Mouse (Mus musculus) spleen, postnatal 14 days (tissue): Measurements from ENCODE around the gene Ifna16.

Source experiments
- DNase-seq, 2 experiments: peaks; one replicate each; pipeline ENCODE4 v3.0.0; 2021 to 2022; ENCODE audit warnings: low spot score in 2 of 2

Ifna16 gene

GRCm38 (mm10) chr4:88642526-88642925, 34.2 kb downstream of the Ifna16 start:
- DNase-seq = no peak

GRCm38 (mm10) chr4:88641077-88641831, 35.5 kb downstream of the Ifna16 start:
- peak; percentile 70 to 91 for DNase-seq

GRCm38 (mm10) chr4:88640704-88641076, 36.0 kb downstream of the Ifna16 start:
- no peak for DNase-seq

GRCm38 (mm10) chr4:88634311-88634710, 42.4 kb downstream of the Ifna16 start, which contains the start of gene C87499:
Gene C87499 (minus strand): TSS chr4:88634411.
- no peak for DNase-seq
